Mouse (Mus musculus) left cerebral cortex, adult 18-20 months (tissue): ENCODE results near the gene Cfap44. TPM values are rescaled to one million over a fixed set of nuclear protein-coding genes. Genes with fewer than 3 reads are reported as not detected.

ENCODE experiments used
- DNase-seq, 2 experiments: peaks; one replicate each; pipeline ENCODE4 v3.0.0; 2021 to 2022; ENCODE audit warnings: low spot score in 2 of 2, mixed read lengths in 1 of 2
- total RNA-seq, 2 experiments: library from RNA; stranded (reverse); gene quantifications; 2 replicates each; pipeline ENCODE4 v1.2.3; 2021

The Cfap44 gene
- total RNA-seq, 2 experiments from 2014 or later = 3.8 to 4.0 TPM

GRCm38 (mm10) chr16:44530191-44530590 is 135.6 kb downstream of the Cfap44 start:
- no peak for DNase-seq

- no peak for DNase-seq
These were observed 136.2 kb downstream of the Cfap44 start for GRCm38 (mm10) chr16:44530829-44531228.

DNA sequence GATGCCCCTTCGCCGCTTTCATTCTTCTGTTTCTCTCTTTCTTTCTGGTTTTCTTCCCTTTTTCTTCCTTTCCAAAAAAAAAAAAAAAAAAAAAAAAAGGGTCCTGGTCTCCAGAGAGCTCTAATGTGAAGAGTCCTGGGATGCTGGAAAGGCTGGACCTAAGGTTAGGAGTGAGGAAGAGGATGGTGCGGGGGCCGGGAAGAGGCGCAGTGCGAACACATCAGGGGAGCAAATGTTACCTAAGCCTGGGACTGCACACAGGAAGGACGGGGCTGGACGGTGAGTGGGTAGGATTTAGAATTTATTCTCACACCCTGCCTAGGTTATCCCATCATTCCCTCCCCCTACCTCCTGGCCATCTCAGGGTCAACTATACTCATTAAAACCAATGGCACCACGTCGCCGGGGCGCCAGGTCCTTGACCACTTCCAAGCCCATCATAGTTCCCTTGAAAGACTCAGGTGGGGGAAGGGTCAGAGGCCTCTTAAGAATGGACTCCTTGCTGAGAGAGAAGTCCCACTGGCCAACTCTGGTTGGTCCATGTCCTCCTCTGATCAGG is 136.7 kb downstream of the Cfap44 start:
- DNase-seq = no peak

Other genes with a start within 250 kb of the Cfap44 start
- gene Usf3, start 221.6 kb upstream of the Cfap44 start, total RNA-seq = 10 to 100 TPM; 35.8 to 35.9 TPM
- 10 to 100 TPM; 41.6 to 41.8 TPM for gene Sidt1, start 61.6 kb upstream of the Cfap44 start, total RNA-seq
- 10 to 100 TPM; 18.6 to 22.0 TPM for gene Spice1, start 47.7 kb upstream of the Cfap44 start, total RNA-seq
- gene Boc, start 164.1 kb downstream of the Cfap44 start, total RNA-seq = 10 to 100 TPM; 19.5 to 23.5 TPM